12 mouse cellular contexts compared by ENCODE assay signal in genomic region chr12:110674243-110674642, GRCm38 (mm10). TPM values are rescaled to one million over a fixed set of nuclear protein-coding genes. Genes with fewer than 3 reads are reported as not detected.
DNase-seq lines count a peak whose midpoint lies in the region; ATAC-seq and TF ChIP-seq lines count a peak whose summit lies in the region.
"Had no signal": no experiment of that assay in that cellular context is flagged by ENCODE, and none has a peak within 500 bp of the region (broad histone marks: within the 10 kb centered on the region; RNA-seq: fewer than 3 reads in every experiment).

No protein-coding gene starts in this region.

- no peak overlapping the region for H3K4me3 ChIP-seq in embryonic facial prominence, embryonic 11.5 days (ENCODE audit: low read depth, low read length)
- H3K4me3 ChIP-seq in embryonic facial prominence, embryonic 10.5 days = no peak overlapping the region
- H3K4me3 ChIP-seq in lung, postnatal 0 days (ENCODE audit: low read depth, low read length) = no peak overlapping the region
- no peak overlapping the region for H3K4me3 ChIP-seq in lung, adult 2 months (replicated peaks; ENCODE audit: extremely low read depth, low read depth, low read length)

- no peak overlapping the region for H3K9ac ChIP-seq in embryonic facial prominence, embryonic 11.5 days (replicated peaks; ENCODE audit: low read length)
- H3K9ac ChIP-seq in lung, postnatal 0 days (replicated peaks; ENCODE audit: low read depth) = no peak overlapping the region

- no peak overlapping the region for H3K27ac ChIP-seq in embryonic facial prominence, embryonic 11.5 days (replicated peaks; ENCODE audit: low read depth, low read length)
- no peak overlapping the region for H3K27ac ChIP-seq in embryonic facial prominence, embryonic 10.5 days (replicated peaks)
- H3K27ac ChIP-seq in lung, postnatal 0 days (ENCODE audit: low read length) = no peak overlapping the region

- no peak overlapping the region for H3K4me2 ChIP-seq in embryonic facial prominence, embryonic 11.5 days (ENCODE audit: low read depth, low read length)
- no peak overlapping the region for H3K4me2 ChIP-seq in lung, postnatal 0 days (replicated peaks; ENCODE audit: low read depth, low read length)

- TF ChIP-seq POLR2A in lung, adult 2 months (IDR thresholded peaks at IDR 0.05; ENCODE audit: borderline replicate concordance, extremely low read depth, low read depth, low read length) = no peak

- WGBS in embryonic facial prominence, embryonic 11.5 days = 53% methylated on average over 5 of the region's 5 CpGs
- 55% methylated on average over 5 of the region's 5 CpGs for WGBS in embryonic facial prominence, embryonic 10.5 days
- 48% methylated on average over 5 of the region's 5 CpGs for WGBS in lung, postnatal 0 days
- WGBS in lung, adult 2 months = 50% methylated on average over 5 of the region's 5 CpGs

- H3K4me1 ChIP-seq in embryonic facial prominence, embryonic 11.5 days (ENCODE audit: control insufficient read depth, insufficient read depth, low read length) = no peaks in the 10 kb centered on the region
- peaks cover 3% of the 10 kb centered on the region; the same call in 1 of the 2 replicates for H3K4me1 ChIP-seq in embryonic facial prominence, embryonic 10.5 days
- H3K4me1 ChIP-seq in lung, postnatal 0 days (ENCODE audit: insufficient read depth, low read depth, low read length) = no peaks in the 10 kb centered on the region
- H3K4me1 ChIP-seq in lung, adult 2 months (ENCODE audit: control insufficient read depth, insufficient read depth, low read length) = no peaks in the 10 kb centered on the region

- no peaks in the 10 kb centered on the region for H3K27me3 ChIP-seq in embryonic facial prominence, embryonic 11.5 days (ENCODE audit: control insufficient read depth, insufficient read depth, low read length)
- no peaks in the 10 kb centered on the region for H3K27me3 ChIP-seq in embryonic facial prominence, embryonic 10.5 days (replicated peaks; ENCODE audit: low read depth, poor library complexity, severe bottlenecking)
- H3K27me3 ChIP-seq in lung, postnatal 0 days (replicated peaks; ENCODE audit: insufficient read depth, low read length) = no peaks in the 10 kb centered on the region
- H3K27me3 ChIP-seq: Patski had no signal

- H3K9me3 ChIP-seq in embryonic facial prominence, embryonic 11.5 days (replicated peaks; ENCODE audit: control insufficient read depth, low read length) = no peaks in the 10 kb centered on the region
- no peaks in the 10 kb centered on the region for H3K9me3 ChIP-seq in embryonic facial prominence, embryonic 10.5 days
- no peaks in the 10 kb centered on the region for H3K9me3 ChIP-seq in lung, postnatal 0 days (ENCODE audit: low read length)

- no peak for ATAC-seq in embryonic facial prominence, embryonic 11.5 days (replicated peaks; ENCODE audit: insufficient number of reproducible peaks, low FRiP score, low TSS enrichment, low read depth)
- no peak for ATAC-seq in lung, postnatal 0 days
- ATAC-seq in megakaryocyte-erythroid progenitor cell, adult 5-6 weeks (replicated peaks; ENCODE audit: low FRiP score, low TSS enrichment, poor library complexity, severe bottlenecking) = peak; percentile 58
- ATAC-seq: Patski had no signal

- TF ChIP-seq EP300 in lung, postnatal 0 days (IDR thresholded peaks at IDR 0.05) = no peak

- DNase-seq in embryonic facial prominence, embryonic 11.5 days (ENCODE audit: low spot score) = peak; percentile 36
- DNase-seq in embryonic facial prominence, embryonic 10.5 days (ENCODE audit: low spot score) = no peak
- DNase-seq in lung, postnatal 0 days (ENCODE audit: low spot score) = no peak
- DNase-seq in lung, adult 2 months = no peak
- DNase-seq in MEL-GATA-1-ER (ENCODE audit: extremely low read depth, low read depth) = peak; percentile 57
- DNase-seq in adrenal gland, adult 8-10 months = no peak
- no peak for DNase-seq in frontal cortex, postnatal 36 days (ENCODE audit: low spot score in 2 of 2)
- DNase-seq: cerebellum, postnatal 25 days; gastrocnemius, postnatal 36 days had no signal

- H3K36me3 ChIP-seq in embryonic facial prominence, embryonic 11.5 days (replicated peaks; ENCODE audit: control insufficient read depth, insufficient read depth, low read depth, low read length) = no peaks in the 10 kb centered on the region; the same call in 1 of the 2 replicates
- H3K36me3 ChIP-seq in embryonic facial prominence, embryonic 10.5 days (replicated peaks) = peaks cover 18% of the 10 kb centered on the region
- no peaks in the 10 kb centered on the region for H3K36me3 ChIP-seq in lung, postnatal 0 days (ENCODE audit: insufficient read depth, low read length)

- peak; percentile 63 for TF ChIP-seq CTCF in lung, postnatal 0 days (IDR thresholded peaks at IDR 0.05)
- TF ChIP-seq CTCF in lung, adult 2 months (IDR thresholded peaks at IDR 0.05; ENCODE audit: insufficient read depth, low read length) = no peak

RNA-seq across cellular contexts. Expression of gene 1700001K19Rik, which starts 8.2 kb away (rescaled TPM):
- polyA plus RNA-seq in embryonic facial prominence, embryonic 11.5 days (2014; fragmentation: Nextera tagmentation; extraction: Ambion mirVana) = 0.22 TPM in 1 of 2 replicates, not detected in the other
- polyA plus RNA-seq in embryonic facial prominence, embryonic 10.5 days (2016; fragmentation: Nextera tagmentation; extraction: Ambion mirVana) = 0.16 TPM in 1 of 2 replicates, not detected in the other
- not detected in 2 replicates for polyA plus RNA-seq in lung, postnatal 0 days (2015; fragmentation: Nextera tagmentation; extraction: Ambion mirVana)
- polyA plus RNA-seq in lung, adult 2 months (2012; rRNA removed) = not detected in 2 replicates
- not detected in 2 replicates for total RNA-seq in megakaryocyte-erythroid progenitor cell, adult 5-6 weeks (2014; fragmentation: Nextera tagmentation)
- not detected in 2 replicates for total RNA-seq in megakaryocyte-erythroid progenitor cell, adult 5-6 weeks (2017)
- not detected for total RNA-seq in adrenal gland, adult 8-10 months (2022)
- total RNA-seq: gastrocnemius, postnatal 36 days had no signal
- polyA plus RNA-seq: stomach, embryonic 16.5 days had no signal

RNA-seq across cellular contexts. Expression of gene Hsp90aa1, which starts 28.3 kb away (rescaled TPM):
- 1,194 and 1,245 TPM in 2 replicates for polyA plus RNA-seq in embryonic facial prominence, embryonic 11.5 days (2014; fragmentation: Nextera tagmentation; extraction: Ambion mirVana)
- 1,072 and 1,177 TPM in 2 replicates for polyA plus RNA-seq in embryonic facial prominence, embryonic 10.5 days (2016; fragmentation: Nextera tagmentation; extraction: Ambion mirVana)
- polyA plus RNA-seq in lung, postnatal 0 days (2015; fragmentation: Nextera tagmentation; extraction: Ambion mirVana) = 271 and 357 TPM in 2 replicates
- polyA plus RNA-seq in lung, adult 2 months (2012; rRNA removed) = 65.6 and 105 TPM in 2 replicates
- 1,358 and 1,376 TPM in 2 replicates for total RNA-seq in megakaryocyte-erythroid progenitor cell, adult 5-6 weeks (2014; fragmentation: Nextera tagmentation)
- total RNA-seq in megakaryocyte-erythroid progenitor cell, adult 5-6 weeks (2017) = 3,639 and 4,695 TPM in 2 replicates
- 100 to 1,000 TPM; 272 to 830 (median 476) TPM for total RNA-seq in adrenal gland, adult 8-10 months (2022)

Comparison
In these comparisons a context has a peak if more than half of its experiments do, and no peak if none do; other contexts are left out.
1. DNase-seq: peak in embryonic facial prominence, embryonic 11.5 days (single experiment) and MEL-GATA-1-ER (single experiment); none in embryonic facial prominence, embryonic 10.5 days (single experiment), lung, postnatal 0 days (single experiment), lung, adult 2 months (single experiment), adrenal gland, adult 8-10 months (single experiment) and frontal cortex, postnatal 36 days (0 of 2).